Mouse (Mus musculus): ENCODE results near the gene Zswim1. TPM values are rescaled to one million over a fixed set of nuclear protein-coding genes. Genes with fewer than 3 reads are reported as not detected.

The Zswim1 gene
- polyA plus RNA-seq, 1 experiment = 7.7 TPM

DNA sequence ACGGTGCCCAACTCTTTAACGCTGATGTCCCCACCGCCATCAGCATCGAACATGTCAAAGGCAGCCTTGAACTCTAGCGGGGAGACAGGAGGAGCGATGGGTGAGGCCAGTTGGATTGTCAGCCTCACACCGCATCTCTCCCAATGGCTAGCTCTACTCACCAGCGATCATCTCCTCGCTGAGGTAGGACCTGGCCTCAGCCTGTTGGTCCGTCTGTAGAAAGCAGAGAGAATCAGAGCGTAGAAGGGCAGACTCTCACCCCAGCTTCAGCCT lies 44.5 kb upstream of the Zswim1 start:
- Histone ChIP-seq H3K4me1 (ENCODE audit: control insufficient read depth, insufficient read depth, insufficient read length) (no peaks in the 10 kb centered on the region), H3K4me3 (ENCODE audit: extremely low read depth, insufficient read depth, insufficient read length) (no peak overlapping the region), H3K27ac (ENCODE audit: insufficient read depth, low read length) (no peak overlapping the region), H3K27me3 (ENCODE audit: control insufficient read depth, insufficient read depth, low read length) (no peaks in the 10 kb centered on the region), H3K36me3 (ENCODE audit: control insufficient read depth, insufficient read depth, low read length) (no peaks in the 10 kb centered on the region)
- no peak for DNase-seq (ENCODE audit: low read depth in 1 of 2, low spot score in 2 of 2)
- WGBS = 89% methylated on average over 11 of the region's 11 CpGs
- TF ChIP-seq POLR2A (IDR thresholded peaks at IDR 0.05; ENCODE audit: low read depth, low read length) (no peak), CTCF (IDR thresholded peaks at IDR 0.05; ENCODE audit: extremely low read depth, insufficient read depth, insufficient read length, insufficient replicate concordance) (no peak)

DNA sequence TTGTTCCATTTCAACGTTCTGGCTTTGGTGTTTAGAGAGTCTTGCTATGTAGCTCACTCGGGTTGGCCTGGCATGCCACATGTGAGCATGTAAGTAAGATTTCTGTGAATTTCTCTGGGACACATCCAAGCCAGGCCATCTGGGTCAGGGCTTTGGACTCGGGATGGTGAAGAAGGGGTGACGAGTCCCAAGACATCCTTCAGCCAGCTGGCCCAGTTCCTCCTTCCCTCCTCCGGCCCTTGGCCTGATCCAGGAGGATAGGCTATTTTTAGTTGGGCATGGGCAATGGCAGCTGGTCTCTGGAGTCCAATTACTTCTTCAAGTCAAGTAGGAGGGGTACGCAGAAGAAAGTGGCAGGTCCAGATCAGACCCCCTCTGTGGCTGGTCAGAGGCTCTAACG lies 43.7 kb upstream of the Zswim1 start:
- H3K4me1 ChIP-seq (ENCODE audit: control insufficient read depth, insufficient read depth, insufficient read length) = no peaks in the 10 kb centered on the region
- no peak for TF ChIP-seq CTCF (IDR thresholded peaks at IDR 0.05; ENCODE audit: extremely low read depth, insufficient read depth, insufficient read length, insufficient replicate concordance)
- no peak for TF ChIP-seq POLR2A (IDR thresholded peaks at IDR 0.05; ENCODE audit: low read depth, low read length)
- WGBS = 81% methylated on average over 7 of the region's 7 CpGs
- H3K27me3 ChIP-seq (ENCODE audit: control insufficient read depth, insufficient read depth, low read length) = no peaks in the 10 kb centered on the region
- no peak overlapping the region for H3K4me3 ChIP-seq (ENCODE audit: extremely low read depth, insufficient read depth, insufficient read length)
- no peak for DNase-seq (ENCODE audit: low read depth in 1 of 2, low spot score in 2 of 2)
- H3K36me3 ChIP-seq (ENCODE audit: control insufficient read depth, insufficient read depth, low read length) = no peaks in the 10 kb centered on the region
- H3K27ac ChIP-seq (ENCODE audit: insufficient read depth, low read length) = no peak overlapping the region

DNA sequence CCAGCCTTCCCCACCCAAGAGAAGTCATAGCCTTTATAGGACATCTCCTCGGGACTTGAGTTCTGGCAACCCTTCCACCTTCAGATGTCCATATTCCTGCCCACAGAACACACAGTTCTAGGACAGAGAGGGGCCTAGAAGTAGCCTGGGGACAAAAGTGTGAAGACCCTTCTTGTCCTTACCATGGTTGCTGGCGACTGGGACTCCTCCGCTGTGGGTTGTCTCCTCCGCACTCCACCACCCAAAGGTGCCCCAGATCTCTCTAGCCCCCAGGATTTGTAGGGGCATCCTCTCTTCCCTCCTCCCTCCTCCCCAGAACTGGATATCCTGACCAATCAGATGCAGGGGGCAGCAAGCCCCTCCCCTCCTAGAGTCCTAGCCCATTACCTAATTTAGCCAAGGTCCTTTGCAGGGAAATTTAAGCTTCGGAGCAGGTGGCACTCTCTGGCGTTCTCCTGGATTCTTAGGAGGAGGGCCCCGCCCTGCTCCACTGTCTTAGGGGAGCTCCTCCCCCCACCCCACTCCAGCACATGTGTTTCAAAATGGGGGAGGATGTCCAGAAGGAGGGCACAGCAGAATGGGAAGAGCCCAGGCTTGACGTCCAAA lies 42.9 kb upstream of the Zswim1 start, which contains the start of gene Tnnc2:
Tnnc2 (minus strand) TSS at position 487 of the 606 bp plus-strand sequence.
- Histone ChIP-seq H3K27ac (ENCODE audit: insufficient read depth, low read length) (no peak within 1 kb of the TSS), H3K36me3 (ENCODE audit: control insufficient read depth, insufficient read depth, low read length) (no peaks in the 10 kb centered on the region), H3K27me3 (ENCODE audit: control insufficient read depth, insufficient read depth, low read length) (no peaks in the 10 kb centered on the region), H3K4me1 (ENCODE audit: control insufficient read depth, insufficient read depth, insufficient read length) (no peaks in the 10 kb centered on the region), H3K4me3 (ENCODE audit: extremely low read depth, insufficient read depth, insufficient read length) (no peak within 1 kb of the TSS)
- TF ChIP-seq CTCF (IDR thresholded peaks at IDR 0.05; ENCODE audit: extremely low read depth, insufficient read depth, insufficient read length, insufficient replicate concordance) (no peak), POLR2A (IDR thresholded peaks at IDR 0.05; ENCODE audit: low read depth, low read length) (no peak)
- WGBS = 89% methylated on average over 8 of the region's 8 CpGs
- no peak for DNase-seq (ENCODE audit: low read depth in 1 of 2, low spot score in 2 of 2)

DNA sequence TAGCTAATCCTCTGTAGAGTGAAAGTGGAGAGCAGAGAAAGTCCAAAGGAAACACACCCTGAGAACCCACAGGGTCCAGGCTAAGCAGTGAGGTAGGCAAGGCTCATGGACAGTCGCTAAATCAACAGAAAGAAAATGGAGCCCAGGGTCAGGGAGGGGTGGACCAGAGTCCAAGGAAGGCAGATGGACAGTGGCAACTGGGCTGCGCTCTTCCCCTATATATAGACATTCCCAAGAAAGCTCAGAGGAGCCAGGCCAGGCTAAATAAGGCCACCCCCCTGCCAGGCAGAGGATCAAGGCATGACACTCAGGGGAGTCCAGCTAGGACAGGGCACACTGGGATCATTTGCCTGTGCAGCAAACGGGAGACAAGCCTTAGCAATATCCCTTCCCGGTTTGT lies 40.6 kb upstream of the Zswim1 start:
- no peaks in the 10 kb centered on the region for H3K36me3 ChIP-seq (ENCODE audit: control insufficient read depth, insufficient read depth, low read length)
- H3K4me1 ChIP-seq (ENCODE audit: control insufficient read depth, insufficient read depth, insufficient read length) = peaks cover 7% of the 10 kb centered on the region; the same call in 1 of the 2 replicates
- H3K27me3 ChIP-seq (ENCODE audit: control insufficient read depth, insufficient read depth, low read length) = no peaks in the 10 kb centered on the region
- WGBS = 85% methylated on average over 4 of the region's 4 CpGs
- DNase-seq (ENCODE audit: low read depth in 1 of 2, low spot score in 2 of 2) = no peak
- no peak overlapping the region for H3K4me3 ChIP-seq (ENCODE audit: extremely low read depth, insufficient read depth, insufficient read length)
- H3K27ac ChIP-seq (ENCODE audit: insufficient read depth, low read length) = no peak overlapping the region
- TF ChIP-seq CTCF (IDR thresholded peaks at IDR 0.05; ENCODE audit: extremely low read depth, insufficient read depth, insufficient read length, insufficient replicate concordance) = no peak
- no peak for TF ChIP-seq POLR2A (IDR thresholded peaks at IDR 0.05; ENCODE audit: low read depth, low read length)

DNA sequence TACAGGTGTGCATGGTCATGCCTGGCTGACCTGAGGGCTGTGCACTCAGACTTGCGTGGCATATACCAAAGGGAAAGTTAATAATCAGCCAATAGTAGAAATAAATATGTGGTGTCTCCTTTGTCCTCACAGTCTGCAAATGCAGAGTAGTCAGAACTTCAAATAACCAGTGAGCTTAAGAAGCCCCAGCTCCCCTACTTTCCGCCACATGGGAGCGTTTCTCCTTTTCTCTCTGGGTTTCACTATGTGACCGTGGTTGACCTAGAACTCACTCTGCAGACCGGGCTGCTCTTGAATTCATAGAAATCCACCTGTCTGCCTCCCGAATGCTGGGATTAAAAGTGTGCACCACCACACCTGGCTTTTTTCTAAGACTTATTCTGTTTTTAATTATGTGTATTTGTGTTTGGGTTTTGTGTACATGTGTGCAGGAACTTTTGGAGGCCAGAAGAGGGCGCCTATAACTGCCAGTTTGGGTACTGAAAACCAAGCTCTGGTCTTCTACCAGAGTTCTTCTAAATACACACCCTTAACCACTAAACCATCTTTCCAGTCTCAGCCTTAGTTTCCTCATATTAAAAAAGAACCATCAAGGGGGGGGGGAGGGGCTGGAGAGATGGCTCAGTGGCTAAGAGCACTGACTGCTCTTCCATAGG lies 38.4 kb upstream of the Zswim1 start:
- 76% methylated on average over 7 of the region's 7 CpGs for WGBS
- DNase-seq (ENCODE audit: low read depth in 1 of 2, low spot score in 2 of 2) = no peak
- Histone ChIP-seq H3K27me3 (ENCODE audit: control insufficient read depth, insufficient read depth, low read length) (no peaks in the 10 kb centered on the region), H3K27ac (ENCODE audit: insufficient read depth, low read length) (no peak overlapping the region), H3K4me1 (ENCODE audit: control insufficient read depth, insufficient read depth, insufficient read length) (peaks cover 7% of the 10 kb centered on the region; the same call in 1 of the 2 replicates), H3K36me3 (ENCODE audit: control insufficient read depth, insufficient read depth, low read length) (no peaks in the 10 kb centered on the region), H3K4me3 (ENCODE audit: extremely low read depth, insufficient read depth, insufficient read length) (no peak overlapping the region)
- no peak for TF ChIP-seq CTCF (IDR thresholded peaks at IDR 0.05; ENCODE audit: extremely low read depth, insufficient read depth, insufficient read length, insufficient replicate concordance)
- no peak for TF ChIP-seq POLR2A (IDR thresholded peaks at IDR 0.05; ENCODE audit: low read depth, low read length)

DNA sequence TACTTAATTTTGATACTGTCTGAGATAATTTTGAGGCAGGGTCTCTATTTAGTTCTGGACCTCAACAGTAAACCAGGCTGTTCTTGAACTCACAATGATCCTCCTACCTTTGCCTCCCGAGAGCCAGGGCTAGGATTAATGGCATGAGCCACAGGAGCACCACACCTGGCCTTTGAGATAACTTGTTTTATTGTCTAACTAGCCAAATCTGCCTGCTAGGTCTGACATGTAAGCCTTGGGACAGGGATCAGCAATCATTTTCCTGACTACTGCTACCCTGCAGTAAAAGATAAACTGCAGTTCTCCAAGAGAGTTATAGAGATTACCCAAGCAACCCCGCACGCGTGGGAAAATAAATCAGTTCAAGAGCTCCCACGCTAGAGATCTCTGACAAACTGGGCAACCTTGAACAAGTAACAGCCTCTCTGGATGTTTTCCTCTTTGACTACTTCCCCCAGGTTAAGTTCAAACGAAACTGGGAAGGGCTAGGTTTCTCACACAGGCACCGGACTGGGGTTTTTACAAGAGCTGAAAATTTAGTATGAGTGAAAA lies 37.5 kb upstream of the Zswim1 start:
- Histone ChIP-seq H3K36me3 (ENCODE audit: control insufficient read depth, insufficient read depth, low read length) (no peaks in the 10 kb centered on the region), H3K27ac (ENCODE audit: insufficient read depth, low read length) (no peak overlapping the region), H3K27me3 (ENCODE audit: control insufficient read depth, insufficient read depth, low read length) (no peaks in the 10 kb centered on the region), H3K4me1 (ENCODE audit: control insufficient read depth, insufficient read depth, insufficient read length) (peaks cover 7% of the 10 kb centered on the region; the same call in 1 of the 2 replicates), H3K4me3 (ENCODE audit: extremely low read depth, insufficient read depth, insufficient read length) (peak overlapping the region; percentile 85)
- no peak for DNase-seq (ENCODE audit: low read depth in 1 of 2, low spot score in 2 of 2)
- 15% methylated on average over 7 of the region's 7 CpGs for WGBS
- no peak for TF ChIP-seq CTCF (IDR thresholded peaks at IDR 0.05; ENCODE audit: extremely low read depth, insufficient read depth, insufficient read length, insufficient replicate concordance)
- no peak for TF ChIP-seq POLR2A (IDR thresholded peaks at IDR 0.05; ENCODE audit: low read depth, low read length)
